Mouse (Mus musculus): Measurements from ENCODE around the gene Ubxn4. TPM values are rescaled to one million over a fixed set of nuclear protein-coding genes. Genes with fewer than 3 reads are reported as not detected.
A peak's percentile ranks its signal among the peaks of the same experiment; 100 is the strongest.
"Not testable (repeated sequence)": the region's sequence is repeated elsewhere in the genome, so short reads cannot be mapped to it uniquely, and the experiment has no call there.

The Ubxn4 gene
- total RNA-seq, 2 experiments from 2014 or later: 42.8 to 51.0 TPM

- no peak for DNase-seq (ENCODE audit: low spot score)
These were observed 65.3 kb downstream of the Ubxn4 start for GRCm38 (mm10) chr1:128309043-128309442.

GRCm38 (mm10) chr1:128314665-128315064 lies 70.9 kb downstream of the Ubxn4 start:
- DNase-seq (ENCODE audit: low spot score): no peak

- DNase-seq (ENCODE audit: low spot score): not testable (repeated sequence)
These were observed 75.5 kb downstream of the Ubxn4 start for GRCm38 (mm10) chr1:128319266-128319665.

GRCm38 (mm10) chr1:128323026-128323643 lies 79.4 kb downstream of the Ubxn4 start:
- DNase-seq (ENCODE audit: low spot score): no peak

DNA sequence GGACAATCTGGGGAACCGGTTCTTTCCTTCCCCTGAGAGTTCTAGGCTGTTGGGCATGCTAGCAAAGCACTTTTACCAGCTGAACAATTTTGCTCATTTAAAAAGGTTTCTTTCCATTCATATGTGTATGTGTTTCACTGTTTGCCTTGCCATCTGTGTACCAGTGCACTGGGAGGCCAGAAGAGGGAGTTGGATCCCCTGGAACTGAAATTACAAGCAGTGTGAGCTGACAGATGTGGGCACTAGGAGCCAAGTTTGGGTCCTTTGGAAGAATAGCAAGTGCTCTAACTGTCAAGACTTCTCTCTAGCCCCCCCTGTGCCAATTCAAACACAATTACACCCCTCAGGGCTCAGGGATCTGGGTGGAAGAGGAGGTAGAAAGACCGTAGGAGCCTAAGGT lies 81.0 kb downstream of the Ubxn4 start:
- no peak for DNase-seq (ENCODE audit: low spot score)

DNA sequence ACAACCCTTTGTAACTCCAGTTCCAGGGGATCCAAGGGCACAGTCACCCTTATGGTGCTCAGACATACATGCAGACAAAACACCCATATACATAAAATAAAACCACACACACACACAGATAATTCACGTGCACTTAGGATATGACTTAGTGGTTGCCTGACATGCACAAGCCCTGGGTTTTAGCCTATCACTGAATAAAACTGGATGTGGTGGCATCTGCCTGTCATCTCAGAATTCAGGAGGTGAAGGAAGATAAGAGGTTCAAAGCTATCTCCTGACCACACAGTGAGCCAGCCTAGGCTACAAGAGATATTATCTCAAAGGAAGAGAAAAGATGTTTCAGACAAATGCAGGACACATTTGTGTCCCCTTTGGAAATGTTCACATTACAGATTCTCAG lies 83.4 kb downstream of the Ubxn4 start:
- no peak for DNase-seq (ENCODE audit: low spot score)

DNA sequence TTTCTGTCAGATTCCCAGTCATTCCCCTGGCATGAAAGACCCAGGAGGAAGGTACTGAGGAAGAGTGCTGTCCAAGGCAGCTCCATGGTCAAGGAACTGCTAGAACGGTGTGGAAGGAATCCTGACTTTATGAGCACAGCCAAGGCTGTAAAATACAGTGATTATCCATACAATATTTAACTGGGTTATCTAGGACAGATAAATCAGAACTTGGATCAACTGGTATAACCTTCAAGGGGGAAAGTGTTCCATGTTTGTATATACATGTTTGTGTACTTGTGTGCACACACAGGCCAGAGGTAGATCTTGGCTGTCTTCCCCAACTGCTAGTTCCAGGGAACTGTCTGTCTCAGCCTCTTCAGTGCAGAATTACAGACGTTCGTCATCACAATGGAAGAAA lies 84.5 kb downstream of the Ubxn4 start, which contains the start of gene Lct:
Gene Lct, minus strand, starts transcription at position 101 of the 400 bp plus-strand sequence.
- no peak for DNase-seq (ENCODE audit: low spot score)

Small RNA genes within 50 kb of the gene (microRNA-seq; reads per million reads assigned to microRNA genes)
- gene Mir128-1: 896 reads per million, percentile 82 among the genes with 10 or more reads in this experiment

Other genes with a start within 250 kb of the Ubxn4 start
- 1 to 10 TPM; 5.6 to 5.7 TPM for gene Zranb3, start 140.9 kb upstream of the Ubxn4 start, total RNA-seq (2021)
- 10 to 100 TPM; 69.7 to 78.6 TPM for gene R3hdm1, start 140.7 kb upstream of the Ubxn4 start, total RNA-seq (2021)
- gene Lct, start 84.4 kb downstream of the Ubxn4 start, total RNA-seq (2021): not detected
- 1 to 10 TPM; 1.4 to 2.9 TPM for gene Mcm6, start 115.7 kb downstream of the Ubxn4 start, total RNA-seq (2021)
- gene Dars, start 173.4 kb downstream of the Ubxn4 start, total RNA-seq (2021): 10 to 100 TPM; 62.4 to 66.9 TPM

All from gastrocnemius, adult 18-20 months (tissue).